Mouse (Mus musculus): ENCODE results near the gene Neurl4. TPM values are rescaled to one million over a fixed set of nuclear protein-coding genes. Genes with fewer than 3 reads are reported as not detected.
A peak's percentile ranks its signal among the peaks of the same experiment; 100 is the strongest.
"Not testable (repeated sequence)": the region's sequence is repeated elsewhere in the genome, so short reads cannot be mapped to it uniquely, and the experiment has no call there.

Neurl4 gene
- 14.2 and 15.9 TPM in 2 replicates for polyA plus RNA-seq (2016; fragmentation: Nextera tagmentation; extraction: Ambion mirVana)

GRCm38 (mm10) chr11:69900471-69901405 is at the start of gene Neurl4, which contains the start of gene 2810408A11Rik:
Neurl4 (plus strand) TSS chr11:69901072.
2810408A11Rik (minus strand) TSS chr11:69900987.
- Histone ChIP-seq H3K4me3 (peak within 1 kb of the TSS; percentile 78), H3K9me3 (no peaks in the 10 kb centered on the region), H3K9ac (peak within 1 kb of the TSS; percentile 86), H3K4me2 (replicated peaks) (peak within 1 kb of the TSS; percentile 87), H3K27ac (peak within 1 kb of the TSS; percentile 96), H3K4me1 (peaks cover 24% of the 10 kb centered on the region), H3K36me3 (peaks cover 25% of the 10 kb centered on the region), H3K27me3 (no peaks in the 10 kb centered on the region)
- ATAC-seq (ENCODE audit: insufficient number of reproducible peaks, insufficient read depth, low FRiP score, low TSS enrichment), result peak; percentile 92
- under 1% methylated on average over 38 of the region's 38 CpGs for WGBS

DNA sequence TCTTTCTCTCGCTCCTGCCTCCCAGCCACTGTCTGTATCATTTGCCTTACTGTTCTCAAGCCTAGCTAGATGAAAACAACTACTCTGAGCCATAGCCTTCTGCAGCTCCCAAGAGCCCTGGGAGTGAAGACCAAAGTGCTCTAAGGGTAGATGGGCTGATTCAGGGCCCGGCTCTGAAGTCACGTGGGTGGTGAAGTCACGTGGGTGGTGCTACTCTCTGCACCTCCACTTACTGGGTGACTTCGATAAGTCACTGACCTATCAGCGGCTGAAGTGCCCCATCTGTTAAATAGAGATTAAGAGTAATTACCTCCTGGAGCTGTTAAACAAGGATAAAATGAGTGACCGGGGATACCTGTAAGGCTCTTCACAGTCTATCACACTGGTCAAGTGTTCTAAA is 46.9 kb upstream of the Neurl4 start:
- no peaks in the 10 kb centered on the region for H3K9me3 ChIP-seq
- H3K36me3 ChIP-seq, result peaks cover 34% of the 10 kb centered on the region
- H3K9ac ChIP-seq, result no peak overlapping the region
- H3K4me2 ChIP-seq (replicated peaks), result no peak overlapping the region
- H3K27ac ChIP-seq, result no peak overlapping the region
- H3K4me3 ChIP-seq, result no peak overlapping the region
- H3K27me3 ChIP-seq, result peaks cover 16% of the 10 kb centered on the region
- H3K4me1 ChIP-seq, result peaks cover 5% of the 10 kb centered on the region
- 70% methylated on average over 7 of the region's 7 CpGs for WGBS
- ATAC-seq (ENCODE audit: insufficient number of reproducible peaks, insufficient read depth, low FRiP score, low TSS enrichment), result no peak

GRCm38 (mm10) chr11:69854680-69855079 is 46.2 kb upstream of the Neurl4 start:
- Histone ChIP-seq H3K36me3 (peaks cover 28% of the 10 kb centered on the region), H3K4me3 (no peak overlapping the region), H3K4me1 (peaks cover 5% of the 10 kb centered on the region), H3K4me2 (replicated peaks) (no peak overlapping the region), H3K27me3 (peaks cover 20% of the 10 kb centered on the region), H3K27ac (peak overlapping the region; percentile 26; the same call in 1 of the 2 replicates), H3K9me3 (no peaks in the 10 kb centered on the region), H3K9ac (no peak overlapping the region)
- WGBS, result 88% methylated on average over 10 of the region's 10 CpGs
- ATAC-seq (ENCODE audit: insufficient number of reproducible peaks, insufficient read depth, low FRiP score, low TSS enrichment), result no peak

- peaks cover 5% of the 10 kb centered on the region for H3K4me1 ChIP-seq
- WGBS, result 15% methylated on average over 16 of the region's 16 CpGs
- no peak for ATAC-seq (ENCODE audit: insufficient number of reproducible peaks, insufficient read depth, low FRiP score, low TSS enrichment)
- H3K27me3 ChIP-seq, result peaks cover 20% of the 10 kb centered on the region
- no peaks in the 10 kb centered on the region for H3K9me3 ChIP-seq
- no peak overlapping the region for H3K9ac ChIP-seq
- H3K4me2 ChIP-seq (replicated peaks), result peak overlapping the region; percentile 22
- H3K27ac ChIP-seq, result no peak overlapping the region
- H3K4me3 ChIP-seq, result no peak overlapping the region
- peaks cover 21% of the 10 kb centered on the region for H3K36me3 ChIP-seq
These were observed 45.5 kb upstream of the Neurl4 start for GRCm38 (mm10) chr11:69855347-69855746.

DNA sequence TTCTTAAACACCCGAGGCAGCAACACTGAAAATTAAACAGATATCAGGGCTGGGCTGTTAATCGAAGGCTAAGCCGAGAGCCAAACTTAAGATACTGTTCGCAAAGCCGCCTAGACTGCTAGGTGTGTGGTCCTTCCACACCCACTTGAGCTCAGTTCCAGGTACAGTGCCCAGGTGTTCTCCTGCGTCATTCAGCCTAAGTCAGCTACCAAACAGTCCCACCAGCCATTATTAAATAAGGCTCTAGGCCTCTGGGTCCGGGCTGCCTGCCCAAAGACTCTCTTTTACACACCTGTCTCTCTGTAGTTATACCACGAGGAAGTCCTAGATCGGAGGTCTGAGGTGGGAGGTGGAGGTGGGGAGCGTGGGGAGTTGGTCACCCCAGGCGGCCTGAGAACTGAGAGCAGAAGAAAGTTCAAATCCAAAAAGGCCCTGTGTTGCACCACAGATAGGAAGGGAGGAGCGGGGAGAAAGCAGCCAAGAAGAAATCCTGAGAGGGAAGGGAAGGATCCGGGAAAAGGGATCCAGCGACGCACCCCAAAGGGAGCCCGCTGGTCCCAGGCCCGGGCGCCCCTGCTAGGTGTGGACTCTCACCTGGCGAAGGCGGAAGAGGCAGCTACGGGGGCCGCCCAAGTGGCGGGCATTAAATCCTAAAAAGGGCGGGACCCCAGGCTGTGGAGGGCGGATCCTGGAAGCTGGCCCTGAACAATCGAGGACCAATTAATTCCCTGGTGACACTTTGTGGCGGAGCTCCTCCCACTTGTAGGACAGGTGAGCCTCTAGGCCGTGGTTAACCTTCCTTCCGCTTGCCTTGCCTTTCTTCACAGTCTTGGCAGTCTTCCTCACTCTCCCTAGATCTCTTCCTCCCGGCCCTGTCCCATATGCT is 42.5 kb upstream of the Neurl4 start, which contains the start of gene Tnk1:
TSS of gene Tnk1 (minus strand) at position 618 of the 886 bp plus-strand sequence.
- Histone ChIP-seq H3K27ac (no peak within 1 kb of the TSS), H3K4me2 (replicated peaks) (peak within 1 kb of the TSS; percentile 21), H3K4me3 (0 out of 2 replicates have a peak within 1 kb of the TSS, but pooled peaks have one; percentile 8), H3K27me3 (peaks cover 20% of the 10 kb centered on the region), H3K4me1 (peaks cover 5% of the 10 kb centered on the region), H3K9ac (no peak within 1 kb of the TSS), H3K36me3 (no peaks in the 10 kb centered on the region), H3K9me3 (no peaks in the 10 kb centered on the region)
- 18% methylated on average over 30 of the region's 30 CpGs for WGBS
- ATAC-seq (ENCODE audit: insufficient number of reproducible peaks, insufficient read depth, low FRiP score, low TSS enrichment), result no peak

DNA sequence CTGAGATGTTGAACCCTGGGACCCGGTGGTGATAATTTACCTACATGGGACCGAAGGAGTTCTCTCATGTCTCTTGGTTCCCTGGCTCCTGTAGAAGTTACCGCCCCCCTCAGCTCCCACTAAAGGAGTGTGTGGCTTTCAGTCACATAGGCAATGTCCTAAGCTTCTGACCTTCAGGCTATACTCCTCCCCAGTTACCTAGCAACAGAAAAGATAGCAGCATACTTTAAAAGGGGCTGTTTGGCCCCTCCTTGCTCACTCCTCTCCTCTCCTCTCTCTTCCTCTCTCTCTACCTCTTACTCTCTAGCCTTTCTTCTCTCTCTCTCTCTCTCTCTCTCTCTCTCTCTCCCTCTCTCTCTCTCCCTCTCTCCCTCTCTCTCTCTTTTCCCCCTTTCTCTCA is 37.1 kb upstream of the Neurl4 start:
- ATAC-seq (ENCODE audit: insufficient number of reproducible peaks, insufficient read depth, low FRiP score, low TSS enrichment); H3K9me3 ChIP-seq; H3K36me3 ChIP-seq; H3K27me3 ChIP-seq; H3K4me2 ChIP-seq (replicated peaks); H3K27ac ChIP-seq; H3K4me3 ChIP-seq; H3K9ac ChIP-seq; H3K4me1 ChIP-seq: not testable (repeated sequence)
- 82% methylated on average over 3 of the region's 3 CpGs for WGBS

DNA sequence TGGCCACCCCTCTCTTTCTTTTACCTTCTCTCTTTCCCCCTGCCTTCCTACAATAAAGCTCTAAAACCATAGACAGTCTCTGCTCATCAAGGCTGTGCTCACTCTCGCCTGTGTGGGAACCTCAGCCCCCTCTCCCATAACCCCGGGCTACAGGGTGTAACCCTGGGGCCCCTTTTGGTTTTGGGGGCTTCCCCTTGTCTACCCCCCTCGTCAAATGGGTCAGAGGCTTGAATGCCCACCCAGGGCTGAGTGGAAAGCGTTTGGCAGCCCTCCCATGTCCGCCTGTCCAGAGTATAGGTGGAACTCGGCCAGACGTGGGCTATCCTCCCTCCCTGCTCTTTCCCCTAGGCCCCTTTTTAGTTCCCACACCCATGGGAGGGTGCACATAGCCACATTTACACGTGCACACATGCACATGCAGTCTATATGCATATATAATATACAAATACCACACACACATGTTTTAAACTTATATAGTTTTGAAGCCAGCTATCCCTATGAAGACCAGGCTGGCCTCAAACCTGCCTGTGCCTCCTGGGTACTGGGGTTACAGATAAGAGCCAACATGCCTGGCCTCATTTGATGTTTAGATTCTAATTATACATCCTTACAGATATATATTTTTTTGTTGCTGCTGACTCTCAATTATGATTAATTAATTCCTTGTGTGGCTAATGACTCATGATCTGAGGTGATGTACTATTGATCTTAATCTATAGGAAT is 36.6 kb upstream of the Neurl4 start:
- Histone ChIP-seq H3K27me3 (peaks cover under 1% of the 10 kb centered on the region), H3K4me2 (replicated peaks) (no peak overlapping the region), H3K4me3 (no peak overlapping the region), H3K9me3 (no peaks in the 10 kb centered on the region), H3K27ac (no peak overlapping the region), H3K9ac (no peak overlapping the region), H3K4me1 (no peaks in the 10 kb centered on the region), H3K36me3 (no peaks in the 10 kb centered on the region)
- 58% methylated on average over 8 of the region's 8 CpGs for WGBS
- ATAC-seq (ENCODE audit: insufficient number of reproducible peaks, insufficient read depth, low FRiP score, low TSS enrichment), result no peak

DNA sequence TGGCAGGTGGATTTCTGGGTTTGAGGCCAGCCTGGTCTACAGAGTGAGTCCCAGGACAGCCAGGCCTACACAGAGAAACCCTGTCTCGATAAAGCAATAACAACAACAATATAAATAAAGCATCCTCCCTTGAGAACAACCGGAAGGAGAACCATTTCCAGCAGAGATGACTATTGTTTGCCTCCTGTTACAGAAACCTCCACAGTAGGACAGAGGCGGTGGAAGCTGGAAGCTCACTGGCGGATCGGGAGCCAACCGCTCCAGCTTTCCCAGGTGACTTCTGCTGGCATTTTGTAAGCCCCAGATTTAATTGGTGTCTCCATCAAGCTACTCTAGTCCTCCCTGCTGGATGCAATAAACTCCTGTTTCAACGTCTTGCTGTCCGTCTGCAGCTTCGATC is 35.3 kb upstream of the Neurl4 start:
- H3K27ac ChIP-seq, result no peak overlapping the region

DNA sequence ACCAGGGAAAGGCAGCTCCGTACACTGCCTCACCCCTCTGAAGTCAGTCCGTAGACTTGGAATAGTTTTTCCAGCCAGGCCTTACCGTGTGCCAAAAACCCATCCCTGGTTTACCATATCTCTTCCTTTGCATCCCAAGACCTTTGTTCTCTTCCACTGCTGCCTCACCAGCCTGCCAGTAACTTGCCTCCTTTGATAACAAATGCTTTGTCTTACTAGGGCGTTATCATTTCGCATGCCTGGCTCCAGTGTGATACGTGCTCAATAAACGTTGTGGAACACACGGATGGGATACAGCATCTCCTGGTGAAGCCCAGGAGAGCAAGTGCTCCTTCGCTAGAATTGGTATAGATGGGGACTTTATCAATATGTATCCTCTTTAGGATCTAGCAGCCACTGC is 33.5 kb upstream of the Neurl4 start:
- H3K4me1 ChIP-seq, result no peaks in the 10 kb centered on the region
- H3K36me3 ChIP-seq, result no peaks in the 10 kb centered on the region
- ATAC-seq (ENCODE audit: insufficient number of reproducible peaks, insufficient read depth, low FRiP score, low TSS enrichment), result no peak
- 76% methylated on average over 9 of the region's 9 CpGs for WGBS
- H3K27me3 ChIP-seq, result no peaks in the 10 kb centered on the region
- H3K9ac ChIP-seq, result no peak overlapping the region
- no peaks in the 10 kb centered on the region for H3K9me3 ChIP-seq
- no peak overlapping the region for H3K27ac ChIP-seq
- no peak overlapping the region for H3K4me3 ChIP-seq
- H3K4me2 ChIP-seq (replicated peaks), result no peak overlapping the region

More for the DNA sequence above, 35.3 kb upstream of the Neurl4 start:
- no peak overlapping the region for H3K4me2 ChIP-seq (replicated peaks)
- no peak for ATAC-seq (ENCODE audit: insufficient number of reproducible peaks, insufficient read depth, low FRiP score, low TSS enrichment)
- H3K9ac ChIP-seq, result no peak overlapping the region
- H3K4me3 ChIP-seq, result no peak overlapping the region
- H3K27me3 ChIP-seq, result no peaks in the 10 kb centered on the region
- H3K4me1 ChIP-seq, result no peaks in the 10 kb centered on the region
- no peaks in the 10 kb centered on the region for H3K9me3 ChIP-seq
- no peaks in the 10 kb centered on the region for H3K36me3 ChIP-seq
- WGBS, result 84% methylated on average over 9 of the region's 9 CpGs

GRCm38 (mm10) chr11:69870289-69871069 is 30.4 kb upstream of the Neurl4 start:
- Histone ChIP-seq H3K4me1 (no peaks in the 10 kb centered on the region; the same call in 1 of the 2 replicates), H3K4me2 (replicated peaks) (no peak overlapping the region), H3K27ac (no peak overlapping the region), H3K36me3 (no peaks in the 10 kb centered on the region), H3K9me3 (no peaks in the 10 kb centered on the region), H3K9ac (no peak overlapping the region), H3K27me3 (no peaks in the 10 kb centered on the region), H3K4me3 (no peak overlapping the region)
- no peak for ATAC-seq (ENCODE audit: insufficient number of reproducible peaks, insufficient read depth, low FRiP score, low TSS enrichment)
- WGBS, result 90% methylated on average over 2 of the region's 2 CpGs
